Mouse (Mus musculus): ENCODE data around the gene Cend1.
A peak's percentile ranks its signal among the peaks of the same experiment; 100 is the strongest.

Gene Cend1

GRCm38 (mm10) chr7:141391625-141392551, 37.4 kb downstream of the Cend1 start, which contains the start of gene Taldo1:
Gene Taldo1, plus strand, starts transcription at chr7:141392199.
- DNase-seq (ENCODE audit: low read depth): peak; percentile 96

GRCm38 (mm10) chr7:141390326-141391259, 38.7 kb downstream of the Cend1 start:
- DNase-seq (ENCODE audit: low read depth): peak; percentile 54

DNA sequence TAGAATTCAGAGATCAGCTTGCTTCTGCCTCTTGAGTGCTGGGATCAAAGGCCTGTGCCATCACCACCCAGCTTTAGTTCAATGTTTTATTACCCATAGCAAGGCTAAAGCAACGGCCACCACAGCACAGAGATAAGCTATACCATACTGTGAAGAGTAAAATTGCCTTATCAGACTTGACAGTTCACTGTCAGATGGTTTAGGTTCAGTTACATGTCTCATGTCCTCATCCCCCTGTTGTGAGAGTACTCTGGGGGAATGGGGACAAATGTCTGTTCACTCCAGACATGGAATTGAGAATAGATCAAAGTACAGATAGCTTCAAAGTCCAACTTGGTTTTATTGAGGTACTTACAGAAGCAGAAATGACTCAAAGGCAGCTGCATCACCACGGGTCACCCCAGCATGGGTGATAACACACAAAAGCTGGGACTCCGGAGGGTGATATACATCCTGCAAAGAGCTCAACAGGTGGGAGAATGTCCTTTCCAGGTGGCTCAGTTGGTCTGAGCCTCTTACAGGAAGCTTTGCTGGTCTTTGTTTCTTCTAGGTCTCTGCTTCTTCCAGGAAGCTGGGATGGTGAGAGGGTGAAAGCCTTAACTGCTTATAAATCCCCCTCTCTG, 40.7 kb downstream of the Cend1 start:
- DNase-seq (ENCODE audit: low read depth): no peak

GRCm38 (mm10) chr7:141387807-141388486, 41.3 kb downstream of the Cend1 start:
- DNase-seq (ENCODE audit: low read depth): peak; percentile 45

DNA sequence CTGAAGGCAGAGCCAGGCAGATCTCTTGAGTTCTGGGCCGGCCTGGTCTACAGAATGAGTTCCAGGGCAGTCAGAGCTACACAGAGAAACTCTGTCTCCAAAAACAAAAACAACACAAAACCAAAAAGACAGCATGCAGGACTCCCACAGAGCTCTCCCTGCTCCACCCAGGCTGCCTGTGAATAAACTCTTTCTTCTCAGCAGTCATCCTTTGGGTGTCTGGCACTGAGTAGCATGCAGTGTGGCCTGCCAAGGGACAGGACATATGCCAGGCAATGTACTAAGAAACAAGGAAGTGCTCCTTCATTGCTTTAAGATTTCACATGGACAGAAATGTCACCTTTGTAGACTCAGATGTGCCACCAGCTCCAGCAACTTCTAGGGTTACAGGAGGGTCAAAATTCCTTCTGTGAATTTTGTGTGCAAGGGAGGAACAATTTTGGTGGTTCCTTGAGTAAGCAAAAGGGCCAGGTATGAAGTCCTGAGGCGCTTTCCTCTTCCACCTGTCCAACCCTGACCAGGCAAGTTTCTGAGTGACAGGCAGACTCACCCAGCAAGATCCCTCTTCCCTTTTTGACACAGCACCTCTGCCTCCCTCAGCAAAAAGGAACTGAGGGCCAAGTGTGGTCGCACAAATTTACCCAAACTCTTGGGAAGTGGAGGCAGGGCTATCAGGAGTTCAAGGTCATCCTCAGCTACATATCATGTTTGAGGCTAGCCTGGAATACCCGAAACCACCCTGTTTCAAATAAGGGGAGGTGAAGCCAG, 48.0 kb downstream of the Cend1 start:
- DNase-seq (ENCODE audit: low read depth): peak; percentile 48

- peak; percentile 94 for DNase-seq (ENCODE audit: low read depth)
These were observed 49.7 kb downstream of the Cend1 start for GRCm38 (mm10) chr7:141379584-141379983.
